Mouse (Mus musculus) MN1 (cell line): Measurements from ENCODE around the gene Ltv1.
A peak's percentile ranks its signal among the peaks of the same experiment; 100 is the strongest.

Source experiments
- DNase-seq: peaks from one replicate; pipeline ENCODE4 v3.0.0-alpha.2; 2016; ENCODE audit warnings: low spot score

The Ltv1 gene

DNA sequence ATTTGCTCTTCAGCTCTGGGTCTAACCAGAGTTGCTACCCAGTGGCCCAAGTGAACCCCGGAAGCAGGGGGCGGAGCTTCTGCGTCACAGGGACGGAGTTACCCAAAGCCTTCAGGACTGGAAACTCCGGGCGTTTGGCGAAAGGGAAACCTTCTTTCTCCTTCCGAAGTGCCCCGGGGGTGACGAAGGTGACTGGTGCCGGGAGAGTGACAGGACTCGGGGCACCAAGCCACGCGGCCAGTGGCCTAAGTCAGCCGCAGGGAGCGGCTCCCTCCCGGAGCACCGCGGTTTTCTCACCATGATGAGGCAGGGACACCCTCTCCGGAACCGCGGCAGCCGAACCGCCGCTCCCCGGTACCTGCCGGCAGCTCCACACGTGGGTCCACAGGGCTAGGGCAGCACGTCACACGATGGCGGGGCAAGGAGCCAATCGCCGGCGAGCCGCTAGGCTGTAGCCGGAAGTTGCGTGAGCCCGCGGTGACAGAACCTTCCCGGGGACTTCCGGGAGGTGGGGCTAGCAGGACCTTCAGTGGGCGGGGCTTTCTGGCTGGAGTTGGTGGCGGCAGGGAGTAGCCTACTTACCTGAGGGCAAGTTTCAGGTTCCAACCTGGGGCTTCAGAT lies at the start of gene Ltv1:
Gene Ltv1, minus strand, starts transcription at position 438 of the 621 bp plus-strand sequence.
- DNase-seq = peak; percentile 99

DNA sequence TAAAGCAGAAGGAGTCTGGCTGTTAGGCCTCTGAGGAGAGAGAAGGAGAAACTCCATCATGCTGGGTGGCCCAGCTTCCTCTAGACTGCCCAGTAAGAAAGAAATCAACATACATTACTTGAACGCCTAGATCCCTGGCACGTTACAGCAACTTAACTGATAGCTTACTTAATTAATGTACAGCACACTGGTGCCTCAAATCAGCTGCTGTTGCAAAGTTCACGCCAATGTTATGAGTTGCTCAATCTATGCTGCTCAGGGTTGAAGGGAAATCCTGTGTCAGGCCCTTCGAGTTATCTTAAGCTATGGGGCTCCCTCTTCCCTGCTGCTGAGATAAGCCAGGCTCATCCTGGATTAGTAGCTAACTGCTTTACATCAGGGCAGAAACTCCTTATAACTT lies 47.5 kb upstream of the Ltv1 start:
- no peak for DNase-seq

DNA sequence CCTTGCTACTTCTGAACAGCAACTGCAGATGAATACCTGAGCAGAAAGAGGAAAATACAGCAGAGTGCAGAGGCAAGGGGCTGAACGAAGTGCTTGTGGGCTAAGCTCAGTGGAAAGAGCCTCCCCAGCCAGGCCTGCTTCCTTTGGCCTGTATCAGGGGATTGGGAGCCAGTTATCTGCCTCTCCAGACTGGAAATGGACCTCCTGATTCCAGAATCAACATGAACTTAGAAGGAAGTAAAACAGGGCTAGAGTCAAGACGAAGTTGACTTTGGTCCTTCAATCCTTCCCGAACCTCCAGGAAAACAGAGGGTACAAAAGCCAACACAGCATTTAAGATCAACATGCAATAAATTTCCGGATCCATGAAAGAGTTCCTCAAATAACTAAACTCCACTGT lies 45.2 kb upstream of the Ltv1 start:
- no peak for DNase-seq

DNA sequence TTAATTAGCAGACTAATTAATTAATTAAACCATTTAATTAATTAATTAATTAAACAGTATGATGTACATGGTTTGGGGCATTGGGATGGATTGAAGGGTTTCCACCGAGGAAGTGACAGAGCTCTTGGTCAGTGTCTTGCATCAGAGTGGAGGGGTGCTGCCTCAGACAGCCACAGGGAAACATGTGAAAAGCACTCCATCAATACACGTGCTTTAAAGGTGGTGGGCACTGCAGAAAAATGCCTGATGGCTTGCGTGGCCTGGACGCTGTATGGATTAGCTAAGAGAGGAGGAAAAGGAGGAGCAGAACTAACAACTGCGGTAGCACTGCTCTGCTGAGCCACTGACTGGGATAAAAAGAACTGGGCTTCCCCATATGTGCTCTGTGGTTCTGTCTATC lies 43.9 kb upstream of the Ltv1 start:
- DNase-seq = no peak

DNA sequence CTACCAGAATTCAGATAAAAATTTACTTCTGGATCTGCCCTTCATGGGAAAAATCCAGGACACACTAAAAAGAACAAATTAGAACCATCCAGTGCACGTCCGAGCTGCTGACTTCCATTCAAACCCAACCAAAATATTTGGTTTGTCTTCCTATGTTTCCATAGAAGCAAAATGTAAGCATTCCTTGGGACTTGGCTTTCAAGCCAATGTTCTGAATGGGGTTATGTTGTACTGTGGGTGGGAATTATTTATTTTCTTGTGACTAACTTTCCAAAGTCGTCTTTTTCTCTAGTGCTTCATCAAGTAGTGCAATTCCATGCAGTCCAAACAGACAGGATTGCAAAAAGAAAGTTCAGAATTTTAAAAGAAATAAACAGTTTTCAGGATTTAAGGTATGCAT lies 41.5 kb upstream of the Ltv1 start:
- no peak for DNase-seq

DNA sequence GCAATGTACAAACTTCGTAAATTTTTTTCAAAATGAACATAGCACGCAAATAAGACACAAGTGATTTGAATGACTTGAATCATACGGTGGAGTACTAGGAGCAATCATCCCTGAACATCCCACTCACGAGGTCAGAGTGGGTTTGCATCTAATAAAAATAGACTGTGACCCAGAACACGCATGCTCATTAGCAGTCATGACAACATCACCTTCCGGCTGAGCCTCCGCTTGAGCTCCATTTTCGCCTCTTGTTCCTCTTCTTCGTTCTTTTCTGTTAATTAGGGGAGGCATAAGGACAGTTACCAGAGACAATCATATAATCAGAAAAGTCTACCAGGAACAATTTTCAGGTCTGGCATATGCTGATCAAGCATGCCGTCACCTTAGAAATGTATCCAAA lies 41.0 kb upstream of the Ltv1 start:
- no peak for DNase-seq

DNA sequence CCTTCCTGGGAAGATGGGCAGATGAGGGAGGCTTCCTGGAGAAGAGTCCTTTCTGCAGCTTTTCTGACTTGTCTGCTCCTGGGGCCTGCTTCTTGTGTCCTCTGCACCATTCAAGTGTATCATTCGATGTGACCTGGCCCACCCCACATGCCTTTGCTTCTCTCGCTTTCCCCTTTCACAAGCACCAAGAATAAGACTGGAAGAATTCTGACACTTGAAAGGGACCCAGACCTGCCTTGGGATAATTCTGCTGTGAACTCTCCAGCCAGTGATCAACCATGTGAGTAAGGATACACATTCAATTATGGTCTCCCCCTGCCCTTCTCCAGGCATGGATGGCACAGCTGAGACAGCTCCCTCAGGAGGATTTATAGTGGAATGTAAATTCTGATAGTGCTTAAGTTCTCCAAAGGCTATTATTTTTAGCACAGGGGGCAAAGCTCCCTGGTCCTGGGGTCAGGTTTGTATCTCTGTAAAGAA lies 40.2 kb upstream of the Ltv1 start:
- no peak for DNase-seq

DNA sequence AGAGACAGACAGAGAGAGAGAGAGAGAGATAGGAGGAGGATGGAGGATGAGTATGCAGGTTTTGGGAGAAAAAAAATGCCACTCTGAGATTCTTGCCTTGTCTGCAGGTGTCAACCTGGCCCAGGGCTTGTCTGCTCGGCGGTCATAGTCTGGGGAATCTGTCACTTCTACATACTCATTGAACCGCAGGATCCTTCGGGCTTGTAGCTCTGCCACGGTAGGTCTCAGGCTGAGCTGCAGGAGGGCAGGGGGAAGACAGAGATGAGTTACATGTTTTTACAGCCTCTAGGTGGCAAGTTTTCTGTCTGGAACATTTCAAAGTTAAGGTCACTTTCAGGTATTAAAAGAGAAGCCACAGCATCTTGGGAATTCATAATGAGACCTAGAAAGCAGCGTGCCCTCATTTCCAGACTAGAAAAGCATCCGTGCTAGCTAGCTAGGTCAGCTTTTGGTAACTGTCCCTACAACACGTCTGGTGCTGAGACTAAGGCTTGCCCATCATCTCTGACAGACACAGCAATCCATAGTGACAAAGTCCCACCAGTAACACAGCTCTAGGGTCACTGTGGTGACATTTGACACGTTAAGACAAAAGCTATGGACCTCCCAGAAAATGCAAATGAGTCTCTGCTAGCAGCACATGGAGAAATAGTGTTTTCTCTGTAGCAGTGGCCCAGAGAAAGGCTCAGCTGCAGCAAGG lies 39.6 kb upstream of the Ltv1 start:
- DNase-seq = no peak

DNA sequence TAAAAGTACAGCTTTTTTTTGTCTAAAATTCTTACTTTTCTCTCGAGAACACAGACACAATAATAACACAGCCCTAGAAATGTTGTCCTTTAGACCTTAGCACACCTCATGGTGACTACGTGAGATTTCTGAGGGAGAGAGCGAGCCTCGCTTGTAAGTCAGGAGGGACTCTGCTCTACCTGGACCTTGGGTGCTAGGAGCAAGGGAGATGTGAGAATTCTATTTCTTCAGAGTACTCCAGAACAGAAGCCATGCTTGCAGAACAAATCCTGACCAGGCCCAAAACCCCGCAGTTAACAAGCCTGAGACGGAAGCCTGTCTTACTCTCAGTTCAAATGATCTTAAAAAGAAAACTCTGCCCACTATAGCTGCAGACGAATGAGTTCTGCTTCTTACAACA lies 37.7 kb upstream of the Ltv1 start:
- DNase-seq = no peak

DNA sequence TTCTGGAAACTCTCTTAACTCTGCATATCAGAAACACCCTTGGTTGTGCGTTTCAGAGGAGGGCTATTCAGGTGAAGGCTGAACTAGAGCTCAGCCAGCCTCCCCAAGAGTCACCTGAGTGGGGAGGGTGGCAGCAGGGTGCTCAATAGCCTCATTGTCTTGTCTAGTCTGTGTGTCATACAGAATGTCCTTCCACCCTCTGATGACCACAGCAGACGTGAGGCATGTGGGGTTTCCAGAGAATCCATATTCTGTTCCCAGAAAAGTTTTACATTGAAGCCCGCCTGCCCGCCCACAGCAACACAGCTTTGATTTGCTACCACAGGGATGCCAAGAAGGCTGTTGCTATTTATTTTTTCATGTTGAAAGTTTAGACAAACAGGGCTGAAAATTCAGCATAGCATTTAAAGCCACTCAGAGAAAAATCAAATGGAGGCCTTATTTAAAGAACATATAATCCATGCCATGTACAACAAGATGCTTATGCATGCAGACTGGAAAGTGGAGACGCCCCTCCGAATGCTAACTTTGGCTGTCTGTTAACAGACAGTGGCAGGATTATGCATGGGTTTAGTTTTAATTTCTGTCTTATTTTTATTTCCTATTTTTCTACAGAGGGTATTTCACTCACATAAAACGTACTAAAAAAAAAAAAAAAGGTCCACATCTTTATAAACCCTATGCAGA lies 32.6 kb upstream of the Ltv1 start:
- DNase-seq = no peak

DNA sequence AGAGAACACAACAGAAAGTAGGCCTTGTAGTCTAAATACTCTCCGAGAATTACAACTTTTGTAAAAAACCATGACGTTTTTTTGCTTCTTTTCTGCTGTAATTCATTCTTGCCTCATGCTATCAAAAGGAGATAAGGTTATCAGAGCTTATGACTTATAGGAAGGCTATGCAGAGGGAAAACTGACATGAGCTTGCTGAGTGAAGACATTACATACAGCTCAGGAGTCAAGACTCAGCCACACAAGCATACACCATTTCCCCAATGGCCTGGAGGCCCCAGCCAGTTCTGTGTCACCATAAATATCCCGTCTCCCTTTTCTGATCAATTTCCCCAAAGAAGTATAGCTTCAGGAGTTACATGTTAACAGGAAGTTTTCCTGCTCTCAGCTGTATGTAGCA lies 29.2 kb upstream of the Ltv1 start:
- no peak for DNase-seq

DNA sequence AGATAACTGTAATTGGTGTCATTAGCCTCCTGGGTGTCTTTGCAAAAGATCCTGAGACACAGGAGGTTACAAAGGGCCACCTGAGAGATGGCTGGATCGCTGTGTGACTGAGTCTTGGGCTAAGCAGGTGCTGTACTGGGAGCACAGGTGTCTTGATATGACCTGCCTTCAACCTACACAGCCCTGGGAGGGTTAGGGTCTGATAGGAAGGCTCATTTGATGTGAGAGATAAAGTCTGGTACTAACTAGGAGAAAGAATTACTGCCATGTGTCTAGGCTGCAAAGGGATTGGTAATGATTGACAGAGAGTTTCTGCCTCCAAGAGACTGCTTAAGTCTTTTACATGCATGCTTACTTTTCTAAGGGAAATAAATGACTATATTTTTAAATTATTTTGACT lies 27.1 kb upstream of the Ltv1 start:
- no peak for DNase-seq

DNA sequence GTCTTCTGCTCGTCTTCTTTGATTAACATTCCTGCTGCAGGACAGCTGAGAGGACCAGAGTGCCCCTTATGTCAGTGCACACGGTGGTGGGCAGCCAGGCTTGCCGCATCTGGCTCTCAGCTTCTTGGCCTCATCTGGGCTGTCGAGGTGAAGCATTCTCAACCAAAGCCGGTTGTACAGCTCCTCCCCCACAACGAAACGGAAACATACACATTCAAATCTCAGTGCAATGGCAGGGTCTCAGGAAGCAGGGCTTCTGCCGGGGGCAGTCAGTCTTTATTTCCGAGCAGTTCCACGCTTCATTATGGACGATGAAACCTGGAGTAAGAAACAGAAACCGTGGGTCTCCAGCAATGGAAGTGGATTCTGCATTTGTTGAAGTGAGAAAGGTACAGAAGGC lies 21.0 kb upstream of the Ltv1 start:
- DNase-seq = no peak

DNA sequence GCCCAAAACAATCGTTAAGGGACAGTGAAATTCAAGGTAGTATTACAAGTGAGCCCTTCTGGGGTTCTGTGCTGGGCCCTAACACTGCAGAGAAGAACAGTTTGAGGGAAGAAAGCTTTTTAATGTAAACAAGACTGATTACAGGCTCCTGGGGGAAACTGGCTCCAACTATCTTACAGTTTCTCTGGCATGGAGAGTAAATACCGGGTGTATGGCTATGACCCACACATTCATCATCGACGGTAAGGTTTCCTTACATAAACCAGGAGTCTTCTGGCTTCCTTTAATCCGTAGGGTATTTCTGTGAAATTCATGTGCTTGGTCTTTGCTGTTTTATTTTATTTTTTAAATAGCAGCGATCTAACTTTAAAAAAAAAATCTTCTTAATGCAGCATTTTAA lies 19.9 kb upstream of the Ltv1 start:
- no peak for DNase-seq

DNA sequence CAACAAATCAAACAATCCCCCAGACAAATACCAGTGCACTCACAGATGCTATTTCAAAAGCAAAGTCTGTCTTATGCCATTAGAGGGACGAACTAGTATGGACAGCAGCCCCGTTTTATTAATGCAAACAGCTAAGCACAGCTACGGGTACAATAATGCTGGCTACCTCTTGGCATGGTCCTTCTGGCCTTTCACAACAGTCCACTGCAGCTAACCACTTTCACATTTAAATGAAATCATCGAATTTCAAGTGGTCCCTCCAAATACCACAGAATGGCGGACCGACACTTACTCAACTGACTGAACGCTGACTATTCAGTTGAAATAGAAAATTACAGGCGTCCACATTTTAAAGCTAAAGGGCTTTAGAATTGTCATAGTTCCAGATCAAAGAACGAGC lies 19.4 kb upstream of the Ltv1 start:
- no peak for DNase-seq

DNA sequence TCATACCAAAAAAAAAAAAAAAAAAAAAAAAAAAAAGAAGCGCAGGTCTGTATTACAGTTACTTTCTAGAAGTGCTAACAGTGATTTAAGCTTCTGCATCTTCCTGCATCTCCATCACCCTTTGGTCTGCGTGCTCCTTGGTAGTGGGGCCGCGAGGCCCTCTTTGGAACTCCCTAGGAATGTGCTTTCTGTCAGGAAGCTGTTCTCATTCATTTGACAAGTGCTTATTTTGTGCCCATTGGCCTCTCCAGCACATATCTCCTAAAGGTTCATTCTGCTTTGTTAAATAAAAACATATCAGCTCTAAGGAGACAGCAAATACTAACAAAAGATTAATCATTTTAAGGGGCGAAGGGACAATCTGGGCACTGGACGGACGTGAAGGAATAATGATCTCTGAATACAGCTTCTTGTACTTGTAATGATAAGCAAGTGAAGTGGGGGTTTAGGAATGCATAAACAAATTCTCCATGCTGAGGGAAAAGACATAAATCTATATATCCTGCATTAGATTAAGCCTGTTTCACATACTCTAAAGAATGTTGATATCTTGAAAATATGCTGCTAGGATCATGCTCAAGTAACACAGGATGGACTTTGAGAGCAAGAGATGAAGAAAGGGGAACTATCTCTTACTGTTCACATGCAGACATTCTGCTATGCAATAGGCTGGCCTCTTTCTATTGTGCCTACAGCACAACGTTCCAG lies 17.1 kb upstream of the Ltv1 start:
- DNase-seq = no peak

DNA sequence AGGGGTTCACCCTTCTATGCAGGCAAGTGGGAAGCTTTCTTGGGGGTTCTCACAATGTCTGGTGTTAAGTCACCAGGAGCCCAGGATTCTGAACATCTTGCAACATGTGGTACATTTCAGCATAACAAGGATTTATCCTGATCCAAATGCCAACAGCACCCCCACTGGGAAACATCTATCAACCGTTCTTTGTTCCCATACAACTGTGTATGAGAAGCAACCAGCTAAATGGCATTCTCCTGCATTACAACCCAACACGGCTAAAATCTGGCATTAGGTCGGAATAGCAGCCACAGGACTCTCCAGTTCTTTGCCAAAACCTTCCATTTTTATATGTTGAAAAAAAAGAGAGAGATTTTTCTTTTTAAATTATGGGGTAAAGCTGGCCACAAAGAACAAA lies 16.5 kb upstream of the Ltv1 start:
- no peak for DNase-seq

DNA sequence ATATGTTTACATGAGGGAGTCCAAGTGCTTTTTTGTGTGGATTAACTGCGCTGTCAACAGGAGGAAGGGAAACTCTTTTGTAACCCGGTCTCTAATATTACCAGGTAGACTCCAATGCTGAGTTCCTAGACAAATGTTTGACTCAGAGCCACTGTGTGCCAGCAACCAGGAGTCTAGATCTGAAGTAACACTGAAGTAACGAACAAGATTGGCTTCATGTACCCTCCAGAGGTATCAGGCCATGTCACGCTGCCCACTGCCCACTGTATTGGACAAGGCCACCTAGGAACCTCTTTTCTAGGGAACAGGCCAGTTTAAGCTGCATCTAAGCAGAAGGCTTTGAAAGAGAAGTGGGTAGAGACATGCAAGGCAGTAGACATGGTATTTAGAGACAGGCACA lies 16.1 kb upstream of the Ltv1 start:
- no peak for DNase-seq

DNA sequence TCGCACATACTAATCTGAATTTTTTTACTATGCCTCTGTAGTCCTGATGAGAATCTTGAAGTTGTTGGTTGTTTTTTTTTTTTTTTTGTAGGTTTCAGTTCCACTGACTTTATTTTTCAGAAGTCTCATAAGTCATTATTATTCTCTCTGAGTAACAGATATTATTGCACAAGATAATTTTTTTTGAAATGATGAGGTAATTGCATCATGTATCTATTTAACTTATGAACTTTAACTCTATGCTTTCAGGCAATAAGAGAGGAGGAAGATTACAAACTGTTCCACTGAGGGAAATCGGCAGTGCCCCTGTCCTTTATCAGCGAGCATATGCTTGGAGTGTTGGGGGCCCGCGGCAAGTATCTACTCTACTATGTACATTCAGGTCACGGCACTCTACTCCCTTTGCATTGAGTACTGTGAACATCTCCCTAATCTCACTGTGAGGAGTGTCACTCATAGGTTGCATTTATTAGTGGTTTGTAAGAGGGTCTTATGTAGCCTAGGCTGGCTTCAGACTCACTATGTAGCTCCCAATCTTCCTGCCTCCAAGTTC lies 8.8 kb upstream of the Ltv1 start:
- DNase-seq = no peak

DNA sequence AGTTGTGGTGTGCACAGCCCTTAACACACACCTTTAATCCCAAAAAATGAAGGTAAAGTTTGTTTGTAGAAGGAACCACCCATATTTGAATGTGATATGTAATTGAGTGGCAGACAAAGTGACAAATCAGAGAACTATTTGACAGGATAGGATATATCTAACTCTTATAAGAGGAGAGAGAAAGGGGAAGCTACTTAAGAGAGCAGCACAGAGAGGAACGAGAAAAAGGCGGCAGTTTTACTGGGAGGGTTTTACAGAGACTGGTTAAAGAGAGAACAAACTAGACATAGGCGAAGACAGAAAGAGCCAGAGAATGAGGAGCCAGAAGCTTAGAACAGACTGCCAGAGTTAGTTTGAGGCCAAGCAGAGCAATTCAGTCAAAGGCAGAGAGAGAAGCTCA lies 7.9 kb upstream of the Ltv1 start:
- no peak for DNase-seq

DNA sequence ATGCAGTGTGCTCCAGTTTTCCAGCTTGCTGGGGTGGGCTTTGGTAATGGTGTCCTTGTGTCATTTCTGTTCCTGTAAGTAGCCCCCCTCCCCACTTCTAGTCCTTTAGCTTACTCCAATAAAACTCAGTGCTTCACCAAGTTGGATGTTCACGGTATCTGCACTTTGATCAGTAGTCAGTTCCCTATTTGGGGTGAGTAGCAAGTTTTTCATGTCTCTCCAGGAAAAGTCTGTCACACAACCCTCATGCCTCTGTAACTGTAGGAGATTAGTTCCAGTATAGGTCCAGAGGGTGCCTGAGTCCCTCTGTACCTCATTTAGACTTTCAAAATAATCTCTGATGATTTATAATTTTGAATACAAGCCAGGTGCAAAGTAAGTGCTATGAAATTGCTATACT lies 6.3 kb upstream of the Ltv1 start:
- no peak for DNase-seq

DNA sequence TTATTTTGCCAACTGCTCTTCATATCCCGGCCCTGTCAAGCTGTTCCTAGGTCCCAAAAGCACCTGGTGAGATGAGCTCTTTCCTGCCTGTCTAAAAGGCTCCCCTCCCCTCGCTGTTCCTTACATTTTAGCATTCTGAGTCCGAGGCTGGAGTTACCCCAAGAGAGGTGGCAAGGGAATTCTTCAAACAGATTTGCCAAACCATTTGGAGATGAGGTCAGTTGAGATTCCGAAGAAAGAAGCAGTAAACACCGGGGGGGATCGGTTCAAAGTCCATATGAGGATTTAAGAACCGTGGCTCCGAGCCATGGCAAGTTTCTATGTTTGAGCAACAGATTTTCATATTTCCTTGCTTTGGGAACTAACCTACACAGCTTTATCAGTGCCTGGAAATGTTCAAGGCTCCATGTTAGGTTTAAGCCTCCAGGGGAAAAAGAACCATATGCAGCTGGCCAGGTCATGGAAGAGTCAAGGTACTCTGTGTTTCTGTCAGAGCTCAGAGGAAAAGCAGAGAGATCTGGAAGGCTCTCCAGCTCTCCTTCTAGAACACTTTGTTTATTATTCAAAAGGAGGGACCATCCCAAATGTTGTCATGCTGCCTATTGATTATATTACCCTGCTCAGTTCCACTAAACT lies 4.0 kb upstream of the Ltv1 start:
- no peak for DNase-seq
